Mouse (Mus musculus) E14TG2a.4 (cell line): ENCODE data around the gene Pard6b.

Source experiments
- CTCF ChIP-seq: conservative IDR thresholded peaks from 2 replicates; pipeline ENCODE4 v1.5.1; 2014; ENCODE audit warnings: low read length
- NANOG ChIP-seq: IDR thresholded peaks from 2 replicates; pipeline ENCODE4 v1.6.1; 2014; ENCODE audit warnings: borderline replicate concordance, low read length, mixed read lengths

DNA sequence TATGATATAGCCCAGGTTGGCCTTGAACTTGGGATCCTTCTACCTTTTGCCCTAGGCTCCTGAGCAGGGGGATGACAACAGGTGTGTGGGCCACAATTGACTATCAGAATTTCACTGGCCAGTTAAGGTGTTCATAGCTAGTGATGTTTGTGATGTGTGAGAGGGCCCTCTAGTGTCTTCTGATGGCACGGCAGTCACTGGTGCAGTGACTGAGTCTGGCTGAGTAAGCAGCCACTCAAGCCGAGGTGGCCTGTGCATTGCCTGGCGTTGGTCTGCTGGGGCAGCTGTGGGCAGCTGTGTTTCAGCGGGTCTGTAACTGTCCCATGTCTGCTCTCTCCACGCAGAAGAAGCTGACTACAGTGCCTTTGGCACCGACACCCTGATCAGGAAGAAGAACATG is 17.2 kb downstream of the Pard6b start:
- TF ChIP-seq CTCF (peak; percentile 67), NANOG (no peak)
